Mouse (Mus musculus): Measurements from ENCODE around the gene Itln1. TPM values are rescaled to one million over a fixed set of nuclear protein-coding genes. Genes with fewer than 3 reads are reported as not detected.
A peak's percentile ranks its signal among the peaks of the same experiment; 100 is the strongest.
"Not testable (repeated sequence)": the region's sequence is repeated elsewhere in the genome, so short reads cannot be mapped to it uniquely, and the experiment has no call there.

The Itln1 gene
- total RNA-seq, 2 experiments from 2014 or later: not detected

GRCm38 (mm10) chr1:171515557-171515956 lies 19.5 kb downstream of the Itln1 start:
- ATAC-seq (replicated peaks; ENCODE audit: low FRiP score, low TSS enrichment, poor library complexity, severe bottlenecking): no peak

GRCm38 (mm10) chr1:171515039-171515438 lies 20.1 kb downstream of the Itln1 start:
- peak; percentile 91 for ATAC-seq (replicated peaks; ENCODE audit: low FRiP score, low TSS enrichment, poor library complexity, severe bottlenecking)

DNA sequence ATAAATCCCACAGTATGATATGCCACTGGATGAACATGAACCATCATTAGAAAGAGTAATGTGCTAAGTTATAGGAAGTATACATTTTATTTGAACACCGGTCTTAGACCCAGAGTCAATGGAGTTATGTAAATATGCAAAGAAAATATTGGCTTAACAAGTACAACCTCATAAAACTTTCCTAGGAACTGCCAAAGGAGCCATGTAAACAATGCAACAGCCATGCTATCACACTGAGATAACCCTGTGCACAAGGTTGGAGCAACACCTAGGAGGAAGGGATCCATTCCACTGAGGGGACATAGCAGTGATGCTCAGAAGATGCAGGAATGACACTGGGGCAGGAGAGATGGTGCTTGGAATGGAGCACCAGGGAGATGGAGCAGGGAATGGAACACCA lies 21.3 kb downstream of the Itln1 start:
- no peak for ATAC-seq (replicated peaks; ENCODE audit: low FRiP score, low TSS enrichment, poor library complexity, severe bottlenecking)

DNA sequence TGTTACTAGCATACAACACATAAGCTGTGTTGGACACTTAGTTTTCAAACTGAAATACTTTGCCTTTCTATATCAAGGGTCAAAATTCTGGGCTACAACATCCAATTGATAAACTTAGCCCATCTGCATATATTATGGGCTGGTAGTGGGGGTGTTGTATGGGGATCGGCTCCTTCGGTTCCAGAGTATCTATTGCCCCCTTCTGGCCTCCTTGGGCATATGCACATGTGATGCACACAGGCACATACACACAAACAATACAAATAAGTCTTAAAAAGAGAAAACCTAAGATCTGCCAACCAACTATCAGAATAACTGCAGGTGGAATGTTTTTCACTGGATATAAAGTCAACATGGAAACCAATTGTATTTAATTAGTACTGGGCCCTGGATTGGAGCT lies 21.9 kb downstream of the Itln1 start:
- 0 out of 2 replicates have a peak, but pooled peaks have one; percentile 69 for ATAC-seq (replicated peaks; ENCODE audit: low FRiP score, low TSS enrichment, poor library complexity, severe bottlenecking)

GRCm38 (mm10) chr1:171504586-171504985 lies 30.5 kb downstream of the Itln1 start:
- ATAC-seq (replicated peaks; ENCODE audit: low FRiP score, low TSS enrichment, poor library complexity, severe bottlenecking): no peak

- ATAC-seq (replicated peaks; ENCODE audit: low FRiP score, low TSS enrichment, poor library complexity, severe bottlenecking): peak; percentile 13
Observed at GRCm38 (mm10) chr1:171503592-171504291, 31.4 kb downstream of the Itln1 start.

DNA sequence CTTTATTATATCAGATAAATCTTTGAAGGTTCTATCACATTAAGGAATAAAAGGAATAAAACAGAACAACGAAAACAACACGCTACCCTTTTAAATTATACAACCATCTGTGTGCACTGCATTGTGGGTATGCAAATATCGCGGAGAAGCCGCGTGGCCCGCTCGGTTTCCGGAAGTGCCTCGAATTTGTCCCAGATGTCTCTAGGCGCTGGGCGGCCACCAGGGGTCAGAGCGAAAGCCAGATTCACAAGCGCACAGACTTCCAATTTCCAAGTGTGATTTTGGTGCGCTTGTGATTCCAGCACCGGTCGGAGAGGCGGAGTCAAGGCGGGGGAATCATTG lies 31.9 kb downstream of the Itln1 start, which contains the start of gene Alyref2:
Gene Alyref2, plus strand, starts transcription at position 229 of the 342 bp plus-strand sequence.
- peak; percentile 65 for ATAC-seq (replicated peaks; ENCODE audit: low FRiP score, low TSS enrichment, poor library complexity, severe bottlenecking)

DNA sequence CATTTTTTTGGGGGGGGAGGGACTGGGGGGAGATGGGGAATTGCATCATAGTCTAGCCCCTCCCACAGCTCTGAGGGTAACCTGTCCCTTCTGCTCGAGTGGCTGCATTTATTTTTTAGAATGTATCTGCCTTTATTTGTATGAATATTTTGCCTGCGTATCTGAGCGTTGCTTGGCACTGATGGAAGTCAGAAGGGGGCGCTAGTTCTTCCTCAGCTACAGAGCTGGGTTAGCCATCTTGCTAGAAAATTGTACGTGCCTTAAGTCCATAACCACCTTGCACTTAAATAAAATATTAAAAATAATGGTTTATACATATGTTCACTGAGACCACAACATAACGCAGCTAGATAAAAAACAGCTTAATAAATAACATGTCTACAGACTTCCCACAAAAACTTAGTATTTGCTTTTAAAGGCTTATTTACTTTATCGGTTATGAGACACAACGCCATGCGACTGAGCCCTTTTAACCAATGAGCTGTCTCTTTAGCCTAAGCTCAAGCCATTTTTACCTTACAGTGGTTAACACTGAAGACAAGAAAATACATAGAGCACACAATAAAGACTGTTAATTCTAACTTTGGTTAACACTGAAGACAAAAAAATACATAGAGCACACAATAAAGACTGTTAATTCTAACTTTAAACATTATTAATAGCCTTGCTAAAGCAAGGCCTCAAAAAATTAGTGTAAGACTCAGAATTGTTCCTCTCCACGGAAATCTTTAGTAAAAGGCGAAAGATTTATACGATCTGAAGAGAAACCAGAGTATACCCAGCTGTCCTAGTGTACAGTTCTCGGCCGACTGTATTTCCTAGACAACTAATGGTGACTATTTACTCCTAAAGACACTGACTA lies 32.5 kb downstream of the Itln1 start:
- peak; percentile 78 for ATAC-seq (replicated peaks; ENCODE audit: low FRiP score, low TSS enrichment, poor library complexity, severe bottlenecking)

DNA sequence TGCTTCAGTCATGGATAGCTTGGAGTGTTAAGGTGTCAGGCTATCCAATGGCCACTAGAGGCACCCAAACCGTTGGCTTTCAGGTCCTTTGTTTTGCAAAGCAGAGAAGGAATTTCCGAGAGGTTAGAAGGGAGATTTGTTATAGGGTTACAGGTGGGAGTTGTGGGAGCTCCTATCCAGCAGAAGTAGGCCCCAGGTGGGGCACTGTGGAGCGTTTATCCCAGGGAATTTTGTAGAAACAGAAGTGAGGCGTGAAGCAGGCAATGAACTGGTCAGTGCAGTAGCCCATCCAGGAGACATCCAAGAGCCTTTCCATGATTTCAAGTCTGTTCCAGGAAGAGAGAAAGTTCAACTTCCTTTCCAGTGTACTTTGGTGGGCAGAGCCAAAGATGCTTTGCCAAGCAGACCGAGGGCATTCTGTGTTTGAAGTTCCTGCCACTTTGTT lies 33.4 kb downstream of the Itln1 start:
- 0 out of 2 replicates have a peak, but pooled peaks have one; percentile 12 for ATAC-seq (replicated peaks; ENCODE audit: low FRiP score, low TSS enrichment, poor library complexity, severe bottlenecking)

- ATAC-seq (replicated peaks; ENCODE audit: low FRiP score, low TSS enrichment, poor library complexity, severe bottlenecking): no peak
Observed at GRCm38 (mm10) chr1:171501016-171501610, 34.0 kb downstream of the Itln1 start.

GRCm38 (mm10) chr1:171499856-171500255 lies 35.2 kb downstream of the Itln1 start:
- no peak for ATAC-seq (replicated peaks; ENCODE audit: low FRiP score, low TSS enrichment, poor library complexity, severe bottlenecking)

- ATAC-seq (replicated peaks; ENCODE audit: low FRiP score, low TSS enrichment, poor library complexity, severe bottlenecking): no peak
Observed at GRCm38 (mm10) chr1:171495371-171495770, 39.7 kb downstream of the Itln1 start.

DNA sequence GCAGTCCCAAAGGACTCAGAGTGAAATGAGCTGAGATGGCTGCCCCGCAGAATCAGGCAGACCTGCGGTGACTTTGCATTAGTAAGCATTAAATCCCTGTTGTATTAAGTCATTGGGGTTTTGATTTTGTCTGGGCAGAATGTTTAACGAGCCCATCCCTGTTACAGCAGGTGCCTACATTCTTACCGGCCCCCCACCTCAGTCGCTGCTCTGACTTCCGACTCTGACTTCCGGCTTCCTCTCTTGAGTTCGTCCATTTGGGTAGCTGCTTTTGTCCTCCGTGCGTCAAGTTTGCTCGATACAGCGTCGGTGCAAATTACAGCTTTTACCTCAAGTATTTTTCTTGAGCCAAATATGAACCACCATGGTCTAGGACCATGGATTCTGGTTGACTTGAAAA lies 40.9 kb downstream of the Itln1 start:
- no peak for ATAC-seq (replicated peaks; ENCODE audit: low FRiP score, low TSS enrichment, poor library complexity, severe bottlenecking)

GRCm38 (mm10) chr1:171478968-171479367 lies 56.1 kb downstream of the Itln1 start:
- ATAC-seq (replicated peaks; ENCODE audit: low FRiP score, low TSS enrichment, poor library complexity, severe bottlenecking): peak; percentile 77; the same call in 1 of the 2 replicates

- ATAC-seq (replicated peaks; ENCODE audit: low FRiP score, low TSS enrichment, poor library complexity, severe bottlenecking): 0 out of 2 replicates have a peak, but pooled peaks have one; percentile 50
Observed at GRCm38 (mm10) chr1:171477758-171478545, 57.1 kb downstream of the Itln1 start.

GRCm38 (mm10) chr1:171477123-171477522 lies 58.0 kb downstream of the Itln1 start:
- ATAC-seq (replicated peaks; ENCODE audit: low FRiP score, low TSS enrichment, poor library complexity, severe bottlenecking): no peak

DNA sequence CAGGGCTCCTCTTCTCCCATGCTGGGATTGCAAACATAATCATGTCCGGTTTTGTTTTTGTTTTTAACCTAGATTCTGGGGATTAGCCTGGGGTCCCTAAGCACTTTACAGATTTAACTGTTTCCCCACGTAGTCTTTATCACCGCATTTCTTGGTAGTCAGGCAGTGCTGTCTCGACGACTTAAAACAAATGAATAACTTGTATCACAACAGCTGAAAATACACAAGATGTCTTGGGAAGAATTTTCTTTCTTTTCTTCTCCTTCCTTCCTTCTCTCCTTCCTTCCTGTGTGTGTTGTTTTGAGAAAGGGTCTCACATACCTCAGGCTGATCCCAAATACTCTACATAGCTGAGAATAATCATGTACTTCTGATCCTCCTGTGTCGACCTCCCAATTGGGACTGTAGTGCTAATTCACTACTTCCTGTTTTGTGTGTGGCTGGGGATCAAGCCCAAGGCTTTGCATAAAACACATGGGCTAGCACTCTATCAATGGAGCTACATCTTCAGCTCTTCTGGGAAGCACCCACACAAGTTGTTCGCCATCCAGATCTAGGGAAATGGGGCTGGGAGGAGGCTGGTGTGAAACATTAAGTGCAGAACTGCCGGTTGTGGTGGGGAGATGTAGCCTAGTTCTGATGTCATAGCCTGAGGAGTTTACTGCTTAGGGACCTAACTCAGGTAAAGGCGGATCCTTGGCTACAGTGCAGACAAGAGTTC lies 61.0 kb downstream of the Itln1 start:
- ATAC-seq (replicated peaks; ENCODE audit: low FRiP score, low TSS enrichment, poor library complexity, severe bottlenecking): no peak

GRCm38 (mm10) chr1:171473506-171473905 lies 61.6 kb downstream of the Itln1 start:
- ATAC-seq (replicated peaks; ENCODE audit: low FRiP score, low TSS enrichment, poor library complexity, severe bottlenecking): no peak

- ATAC-seq (replicated peaks; ENCODE audit: low FRiP score, low TSS enrichment, poor library complexity, severe bottlenecking): not testable (repeated sequence)
Observed at GRCm38 (mm10) chr1:171471941-171472340, 63.2 kb downstream of the Itln1 start.
